Mouse (Mus musculus): ENCODE results near the gene Spag16. TPM values are rescaled to one million over a fixed set of nuclear protein-coding genes. Genes with fewer than 3 reads are reported as not detected.

Spag16 gene
- total RNA-seq, 2 experiments from 2014 or later, result 0.42 to 0.56 TPM

DNA sequence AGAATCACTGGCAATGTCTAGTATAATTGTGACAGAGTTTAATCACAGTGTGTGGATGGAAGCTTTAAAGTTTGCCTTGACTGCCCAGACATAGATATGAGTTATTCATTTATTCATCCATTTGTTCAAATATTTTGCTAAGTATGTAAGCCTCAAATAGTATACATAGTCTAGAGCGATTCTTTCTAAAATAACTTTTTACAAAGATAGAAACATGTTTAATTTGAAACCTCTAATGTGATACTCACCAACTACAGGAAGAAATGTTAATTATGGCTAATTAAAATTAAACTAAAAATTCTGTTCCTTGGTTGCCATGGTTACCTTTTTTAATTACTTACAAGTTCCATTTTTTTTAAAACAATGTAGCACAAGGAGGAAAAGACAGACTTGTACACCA lies 653.1 kb downstream of the Spag16 start:
- no peak for DNase-seq

DNA sequence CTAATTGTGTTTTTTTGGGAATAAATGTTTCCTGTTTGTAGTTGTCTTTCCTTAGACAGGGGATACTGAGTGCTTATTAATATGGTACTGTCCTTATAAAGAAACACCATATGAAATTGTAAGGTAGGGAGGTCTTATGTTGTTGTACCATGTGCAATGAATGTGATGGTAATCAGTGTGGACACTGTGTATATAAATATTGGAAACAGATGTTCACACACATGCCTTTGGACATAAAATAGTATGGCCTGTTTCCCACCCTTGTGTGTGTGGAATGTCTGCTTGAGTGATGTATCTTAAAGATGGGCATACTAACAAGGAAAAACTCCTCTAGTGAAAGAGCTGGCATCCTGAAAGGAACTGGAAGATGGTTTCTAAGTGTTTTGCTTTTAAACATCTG lies 692.1 kb downstream of the Spag16 start:
- DNase-seq, result no peak

DNA sequence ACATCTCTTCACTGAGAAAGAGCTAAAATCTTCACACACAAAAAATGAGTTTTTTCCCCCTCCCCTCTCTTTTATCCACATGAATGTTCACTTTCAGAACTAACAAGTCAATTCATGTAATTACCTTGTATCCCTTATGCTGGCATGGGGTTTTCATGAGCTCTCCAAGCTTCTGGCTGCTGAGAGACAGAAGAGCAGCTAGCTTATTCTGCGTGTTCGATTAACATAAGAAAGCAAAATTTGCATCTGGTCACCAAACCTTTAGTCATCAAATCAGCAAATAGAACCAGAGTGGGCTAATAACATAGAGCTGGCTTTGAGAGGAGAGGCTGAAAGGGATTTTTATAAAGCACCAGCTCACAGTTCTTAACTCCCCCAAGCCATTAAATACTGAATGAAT lies 700.4 kb downstream of the Spag16 start:
- DNase-seq, result no peak

DNA sequence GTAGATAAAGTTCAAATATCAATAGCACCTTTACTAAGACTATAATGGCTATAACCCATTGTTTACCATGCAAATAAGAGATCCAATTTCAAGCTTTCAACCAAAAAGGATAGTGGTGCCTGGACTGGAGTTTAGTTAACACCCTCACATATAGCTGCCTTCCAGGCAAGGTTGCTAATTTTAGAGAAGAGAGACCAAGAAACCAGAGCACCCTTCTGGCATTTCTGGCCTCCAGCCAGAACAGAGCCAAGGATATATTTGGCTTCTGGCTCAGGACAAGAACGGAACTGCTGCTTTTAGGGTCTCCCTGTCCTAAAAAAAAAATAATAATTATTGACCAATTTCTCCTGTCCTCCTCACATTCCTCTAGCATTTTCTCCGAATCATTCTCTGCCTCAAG lies 703.0 kb downstream of the Spag16 start:
- no peak for DNase-seq

DNA sequence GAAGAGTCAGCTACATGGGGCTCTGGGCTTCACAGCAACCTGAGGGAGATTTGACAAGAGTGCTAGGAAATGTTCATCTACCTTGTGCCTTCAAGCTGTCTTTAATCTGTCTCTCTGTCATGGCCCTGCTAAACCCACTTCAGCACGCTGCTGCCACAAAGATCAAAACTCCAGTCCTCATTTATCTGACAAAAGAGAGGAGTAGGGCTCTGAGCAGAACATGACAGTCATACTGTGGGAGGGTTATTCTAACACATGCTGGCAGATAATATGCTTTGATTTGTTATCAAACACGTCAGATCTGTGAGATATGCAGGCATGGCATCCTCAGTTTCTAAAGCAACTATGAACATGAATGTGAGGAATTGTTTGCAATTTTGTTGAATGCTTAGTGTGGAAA lies 725.1 kb downstream of the Spag16 start:
- DNase-seq, result no peak

DNA sequence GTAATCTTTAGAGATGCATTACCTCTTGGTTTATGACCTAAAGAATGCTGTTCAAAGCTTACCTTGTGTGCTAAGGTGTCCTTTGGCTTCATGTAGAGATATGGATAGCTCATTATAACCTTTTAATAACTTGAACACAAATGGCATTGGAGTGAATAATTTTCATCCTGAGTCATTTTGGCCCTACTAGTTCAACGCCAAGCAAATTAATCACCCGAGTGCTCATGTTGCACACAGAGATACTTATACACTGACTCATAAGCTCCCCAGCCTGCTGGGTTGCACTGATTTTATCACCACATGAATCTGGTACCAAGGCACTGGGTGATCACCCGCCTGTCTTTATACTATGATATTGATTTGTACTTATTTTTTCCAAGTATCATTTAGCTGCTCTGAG lies 795.0 kb downstream of the Spag16 start:
- no peak for DNase-seq

DNA sequence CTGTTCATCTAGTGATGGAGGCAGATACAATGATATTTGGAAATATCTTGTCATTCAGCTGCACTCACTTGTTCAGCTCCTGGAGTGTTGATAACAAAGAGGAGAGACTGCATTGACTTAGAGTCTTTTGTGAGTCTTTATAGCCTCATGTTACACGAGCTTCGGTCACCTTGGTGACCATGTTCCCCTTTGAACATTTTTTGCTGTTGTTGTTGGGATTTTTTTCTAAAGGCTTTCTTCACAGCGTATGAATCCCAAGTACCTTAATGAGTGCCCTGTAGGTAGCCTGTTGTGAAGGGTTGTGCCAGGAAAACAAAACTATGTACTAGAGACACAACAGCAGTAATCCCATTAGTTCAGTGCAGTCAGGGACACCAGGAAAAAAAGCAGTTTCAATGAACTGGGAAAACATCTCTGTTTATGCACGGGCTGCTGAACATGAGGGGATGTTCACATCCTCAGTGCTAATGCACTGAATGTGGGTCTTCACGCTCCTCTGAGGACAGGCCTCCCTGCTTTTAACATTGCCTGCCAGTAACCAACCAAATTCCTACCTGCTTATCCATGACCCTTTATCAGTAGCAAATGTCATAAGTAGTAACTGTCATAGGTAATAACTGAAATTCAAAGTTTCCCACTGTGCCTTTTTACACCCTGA lies 798.2 kb downstream of the Spag16 start:
- DNase-seq, result no peak

DNA sequence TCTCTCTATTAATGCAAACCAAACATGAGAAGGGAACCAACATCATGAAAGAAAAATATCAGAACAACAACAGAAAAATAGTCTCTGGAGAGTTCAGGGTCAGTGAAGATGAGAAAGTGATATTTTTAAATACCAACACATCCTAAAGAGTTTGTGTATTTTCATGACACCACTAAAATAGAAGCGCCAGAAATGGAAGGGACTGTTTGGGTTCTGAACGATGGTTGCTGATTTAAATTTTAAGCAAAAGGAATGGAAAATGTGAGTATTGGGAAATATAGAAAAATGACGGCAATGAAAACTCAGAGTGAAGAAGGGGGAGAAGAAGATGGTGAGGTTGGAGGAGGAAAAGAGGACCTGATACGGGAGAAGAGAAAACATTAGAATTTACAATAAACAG lies 825.9 kb downstream of the Spag16 start:
- no peak for DNase-seq

DNA sequence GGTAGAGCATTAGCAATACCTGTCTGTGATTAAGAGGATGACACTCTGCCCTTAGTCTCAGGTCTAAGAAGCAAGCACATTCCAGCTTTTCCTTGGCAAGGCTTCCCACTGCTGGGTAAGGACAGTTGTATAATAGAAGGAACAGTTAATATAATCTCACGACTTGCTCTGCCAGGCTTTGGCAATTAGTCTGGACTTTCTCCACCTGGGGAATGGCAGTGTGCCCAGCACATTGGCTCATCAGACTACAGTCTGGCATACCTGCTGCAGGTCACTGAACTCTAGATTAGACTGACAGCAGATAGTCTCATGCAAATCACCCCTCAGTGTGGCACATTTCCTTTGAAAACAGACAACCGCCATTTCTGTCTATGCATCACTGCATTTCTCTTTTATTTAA lies 865.8 kb downstream of the Spag16 start:
- no peak for DNase-seq

DNA sequence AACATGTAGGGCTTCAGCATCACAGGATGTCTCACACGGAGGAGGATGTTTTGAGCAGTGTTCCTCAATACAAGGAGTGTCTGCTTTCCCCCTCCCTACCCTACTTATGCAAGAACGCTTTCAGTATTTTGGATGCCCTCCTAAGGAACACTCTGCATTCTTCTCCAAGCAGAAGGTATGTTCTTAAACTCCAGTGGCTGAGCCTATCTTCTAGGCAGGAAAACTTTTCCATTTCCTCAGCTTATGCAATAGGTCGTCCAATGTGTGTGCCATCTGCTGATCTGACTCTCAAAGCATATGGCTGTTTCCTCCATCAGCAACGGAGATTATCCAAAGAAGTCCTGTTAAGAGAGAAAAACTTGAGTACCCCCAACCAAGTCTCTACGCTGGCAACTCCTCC lies 873.5 kb downstream of the Spag16 start:
- peak in 1 of 2 experiments; percentile 18 for DNase-seq

DNA sequence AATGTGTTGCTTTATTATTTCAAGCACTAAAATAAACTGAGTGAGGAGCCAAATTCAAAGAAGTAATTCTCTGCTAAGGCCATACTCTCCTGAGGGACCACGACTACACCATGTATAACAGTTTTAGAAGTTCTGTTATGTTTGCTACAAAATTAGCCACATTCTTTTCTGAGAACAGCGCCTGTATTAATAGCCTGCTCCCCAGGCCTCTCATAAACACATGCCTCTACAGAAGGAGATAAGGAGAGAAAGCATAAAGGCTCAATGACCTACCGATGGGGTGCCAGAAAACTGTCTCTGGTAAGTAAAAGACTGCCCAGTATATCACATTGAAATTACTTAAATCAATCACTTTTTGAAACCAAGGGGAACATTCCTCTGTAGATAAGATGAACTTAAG lies 877.2 kb downstream of the Spag16 start:
- DNase-seq, result no peak

DNA sequence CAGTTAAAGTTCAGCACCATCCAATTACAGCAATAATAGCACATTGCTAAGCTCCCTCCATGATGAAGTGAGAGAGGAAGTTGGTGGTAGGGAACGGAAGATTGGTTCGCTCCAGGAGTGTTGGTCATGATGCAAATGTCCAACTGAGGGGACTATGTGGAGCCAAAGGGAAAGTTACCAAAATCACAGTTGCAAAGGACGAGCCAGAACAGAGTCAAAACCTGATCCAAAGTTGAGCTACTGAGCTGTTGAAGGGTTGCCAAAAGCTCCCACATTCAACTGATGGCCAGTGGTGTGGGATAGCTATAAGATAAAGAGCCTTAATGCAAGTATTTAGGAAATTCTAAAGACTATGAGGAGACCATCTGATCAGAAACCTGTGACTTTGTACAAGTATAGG lies 879.1 kb downstream of the Spag16 start:
- no peak for DNase-seq

DNA sequence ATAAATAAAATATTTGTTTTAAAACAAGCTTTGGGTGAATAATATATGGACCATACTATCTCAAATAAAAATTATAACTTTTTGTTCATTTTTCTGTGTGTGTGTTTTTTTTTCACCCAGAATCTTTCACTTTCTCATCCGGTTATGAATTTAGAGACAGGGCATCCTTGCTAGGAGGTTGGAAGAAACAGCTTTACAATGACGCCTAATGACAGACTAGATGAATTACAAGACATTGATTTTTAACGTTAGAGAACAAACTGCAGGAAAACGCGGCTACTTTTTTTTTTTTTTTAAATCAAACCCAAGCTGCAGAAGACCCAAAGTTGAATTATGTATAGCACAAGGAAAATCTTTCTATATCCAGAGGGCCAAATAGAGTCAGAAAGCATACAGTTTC lies 898.3 kb downstream of the Spag16 start:
- no peak for DNase-seq

DNA sequence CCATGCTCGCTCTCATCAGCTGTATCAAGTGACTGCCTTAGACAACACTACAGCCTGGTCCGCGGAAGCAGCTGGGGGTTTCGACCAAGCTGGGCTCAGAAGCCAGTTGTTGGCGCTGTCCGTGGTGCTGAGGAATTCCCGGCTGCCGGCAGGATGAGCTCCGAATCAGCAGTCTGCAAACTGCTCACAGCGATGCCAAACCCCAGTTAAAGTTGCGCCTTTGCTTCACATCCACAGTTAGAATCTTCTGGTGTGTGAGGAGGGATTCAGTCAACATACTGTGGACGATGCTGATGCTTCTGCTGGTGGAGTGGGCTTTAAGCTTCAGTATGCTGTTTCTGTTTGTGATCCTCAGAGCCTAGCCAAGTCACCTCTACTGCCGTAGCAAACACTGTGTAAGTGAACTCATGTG lies 898.9 kb downstream of the Spag16 start, which contains the start of gene Vwc2l:
TSS of gene Vwc2l (plus strand) at position 61 of the 412 bp plus-strand sequence.
- DNase-seq, result peak; percentile 32 to 34

Other genes starting within 250 kb of the Spag16 start
- gene Ikzf2, start 139.7 kb upstream of the Spag16 start, total RNA-seq (2021), result 1 to 10 TPM; 4.8 to 8.4 TPM

Data from layer of hippocampus, postnatal 36 days (tissue).